Mouse (Mus musculus) liver, adult 2 months (tissue): Measurements from ENCODE around the gene Lhfpl3. TPM values are rescaled to one million over a fixed set of nuclear protein-coding genes. Genes with fewer than 3 reads are reported as not detected.

Experiments
- DNase-seq: peaks from one replicate; pipeline ENCODE4 v3.0.0-alpha.2; 2011; ENCODE audit warnings: low read depth, low spot score; ENCODE audit errors: extremely low read depth
- H3K27ac ChIP-seq: fragments of 200-500 bp; replicated peaks from 2 replicates; pipeline ENCODE4 v1.5.1; 2012; ENCODE audit warnings: low read depth, mild to moderate bottlenecking, control low read depth, inconsistent platforms, low read length; ENCODE audit not compliant: insufficient read depth
- H3K27me3 ChIP-seq: fragments of 200-500 bp; 2 replicates; pipeline ENCODE4 v1.6.1; 2012; ENCODE audit warnings: mild to moderate bottlenecking, moderate library complexity, low read length, inconsistent platforms; ENCODE audit not compliant: control insufficient read depth, insufficient read depth
- H3K36me3 ChIP-seq: fragments of 200-500 bp; 2 replicates; pipeline ENCODE4 v1.6.1; 2012; ENCODE audit warnings: low read length, inconsistent platforms; ENCODE audit not compliant: control insufficient read depth, insufficient read depth
- H3K4me1 ChIP-seq: fragments of 200-500 bp; 2 replicates; pipeline ENCODE4 v1.6.1; 2011; ENCODE audit warnings: low read length; ENCODE audit not compliant: control insufficient read depth, insufficient read depth
- H3K4me3 ChIP-seq: fragments of 200-500 bp; 2 replicates; pipeline ENCODE4 v1.5.1; 2011; ENCODE audit warnings: low read depth, mild to moderate bottlenecking, control low read depth, low read length, moderate library complexity; ENCODE audit not compliant: insufficient read depth
- H3K79me2 ChIP-seq: fragments of 200-500 bp; 2 replicates; pipeline ENCODE4 v1.6.1; 2012; ENCODE audit warnings: inconsistent platforms, mild to moderate bottlenecking, low read length, moderate library complexity; ENCODE audit not compliant: control insufficient read depth, insufficient read depth
- H3K9ac ChIP-seq: fragments of 200-500 bp; 2 replicates; pipeline ENCODE4 v1.6.1; 2012; ENCODE audit warnings: low read depth, mild to moderate bottlenecking, control low read depth, inconsistent platforms, low read length
- CTCF ChIP-seq: fragments of 200-500 bp; IDR thresholded peaks from 2 replicates; pipeline ENCODE4 v1.5.1; 2011; ENCODE audit warnings: low read depth, low read length, control low read depth
- POLR2A ChIP-seq: fragments of 200-500 bp; IDR thresholded peaks from 2 replicates; pipeline ENCODE4 v1.6.1; 2011; ENCODE audit warnings: low read length, control low read depth; ENCODE audit not compliant: insufficient read depth; ENCODE audit errors: extremely low read depth
- WGBS: fragments of 180-500 bp; shearing (Covaris S2); methylation state at CpG from one replicate; pipeline ENCODE4 v1.1.7; 2018; 5-methylcytosine and 5-hydroxymethylcytosine counted together
- polyA plus RNA-seq: library from polyadenylated mRNA; depleted of rRNA; stranded (reverse); fragments of >200 nt; gene quantifications from 2 replicates; pipeline ENCODE4 v1.2.3, GENCODE M21; 2012
- total RNA-seq: library from RNA; depleted of rRNA; stranded (reverse); fragments of >200 nt; gene quantifications from 2 replicates; pipeline ENCODE4 v1.2.3, GENCODE M21; 2014

The Lhfpl3 gene
- total and polyA plus RNA-seq, 2 experiments, result 0.02 TPM; not detected in 1

DNA sequence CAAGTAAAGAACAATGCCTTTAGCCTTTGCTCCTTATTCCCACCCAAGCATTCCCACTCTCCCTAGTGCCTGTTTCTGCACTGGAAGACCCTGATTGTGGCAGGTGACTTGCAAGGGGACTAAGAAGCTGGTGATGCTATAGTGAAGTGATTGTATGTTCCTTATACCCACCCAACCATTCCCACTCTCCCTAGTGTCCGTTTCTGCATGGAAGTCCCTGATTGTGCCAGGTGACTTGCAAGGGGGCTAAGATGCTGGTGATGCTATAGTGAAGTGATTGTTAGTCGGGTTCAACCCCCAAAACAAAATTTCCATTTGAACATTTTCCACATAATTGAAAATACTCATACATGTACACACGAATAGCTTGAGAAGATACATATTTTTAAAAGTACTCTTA is 151.4 kb downstream of the Lhfpl3 start:
- Histone ChIP-seq H3K27ac (no peak overlapping the region), H3K27me3 (no peaks in the 10 kb centered on the region), H3K79me2 (no peaks in the 10 kb centered on the region), H3K9ac (no peak overlapping the region), H3K36me3 (no peaks in the 10 kb centered on the region), H3K4me3 (no peak overlapping the region), H3K4me1 (no peaks in the 10 kb centered on the region)
- no peak for TF ChIP-seq CTCF
- DNase-seq, result no peak
- WGBS, result 63% methylated on average over 3 of the region's 3 CpGs

DNA sequence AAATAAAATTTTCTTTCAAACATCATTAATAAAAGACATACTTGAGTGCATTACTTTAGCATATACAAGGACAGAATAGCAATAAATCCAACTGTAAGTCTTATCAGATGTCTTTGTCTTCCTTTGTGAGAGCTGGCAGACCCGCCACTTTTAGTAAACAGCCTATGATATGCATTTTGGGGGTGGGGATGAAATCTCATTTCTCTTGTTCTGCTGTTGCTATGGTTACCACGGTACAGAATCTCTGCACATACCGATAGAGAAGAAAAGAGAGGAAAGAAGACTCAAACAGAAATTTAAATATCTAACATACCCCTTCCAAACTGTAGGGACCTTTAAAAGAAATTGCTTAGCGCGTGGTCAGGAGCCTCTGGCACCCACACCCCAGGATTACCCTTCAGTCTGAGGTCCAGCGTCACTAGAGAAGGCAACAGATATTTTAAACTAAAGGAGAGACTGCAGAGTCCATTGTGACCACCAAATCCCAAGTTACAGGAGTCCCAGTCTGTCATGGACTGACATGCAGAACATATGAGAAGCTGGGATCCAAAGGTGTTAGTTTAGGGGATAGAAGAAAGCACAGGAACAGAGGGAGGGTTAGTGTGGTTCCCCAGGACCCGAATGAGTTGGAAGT is 151.9 kb downstream of the Lhfpl3 start:
- WGBS, result 74% methylated on average over 7 of the region's 7 CpGs
- no peak for TF ChIP-seq CTCF
- no peak for TF ChIP-seq POLR2A
- no peak overlapping the region for H3K9ac ChIP-seq

GRCm38 (mm10) chr5:22898593-22898992 is 152.7 kb downstream of the Lhfpl3 start:
- no peaks in the 10 kb centered on the region for H3K79me2 ChIP-seq
- TF ChIP-seq POLR2A (no peak), CTCF (no peak)
- DNase-seq, result no peak
- no peaks in the 10 kb centered on the region; the same call in 1 of the 2 replicates for H3K27me3 ChIP-seq
- H3K27ac ChIP-seq, result no peak overlapping the region
- H3K9ac ChIP-seq, result no peak overlapping the region
- H3K36me3 ChIP-seq, result no peaks in the 10 kb centered on the region
- H3K4me3 ChIP-seq, result no peak overlapping the region
- H3K4me1 ChIP-seq, result no peaks in the 10 kb centered on the region
- 58% methylated on average over 2 of the region's 2 CpGs for WGBS

More for the DNA sequence above, 151.9 kb downstream of the Lhfpl3 start:
- no peaks in the 10 kb centered on the region for H3K4me1 ChIP-seq
- no peak overlapping the region for H3K4me3 ChIP-seq
- H3K79me2 ChIP-seq, result no peaks in the 10 kb centered on the region
- DNase-seq, result no peak
- H3K27ac ChIP-seq, result no peak overlapping the region
- no peaks in the 10 kb centered on the region for H3K27me3 ChIP-seq
- H3K36me3 ChIP-seq, result no peaks in the 10 kb centered on the region

GRCm38 (mm10) chr5:22899913-22900312 is 154.1 kb downstream of the Lhfpl3 start:
- Histone ChIP-seq H3K27me3 (no peaks in the 10 kb centered on the region; the same call in 1 of the 2 replicates), H3K27ac (no peak overlapping the region), H3K4me1 (no peaks in the 10 kb centered on the region), H3K4me3 (no peak overlapping the region), H3K9ac (no peak overlapping the region), H3K79me2 (no peaks in the 10 kb centered on the region), H3K36me3 (no peaks in the 10 kb centered on the region)
- TF ChIP-seq CTCF, result no peak
- TF ChIP-seq POLR2A, result no peak
- no peak for DNase-seq

GRCm38 (mm10) chr5:22917197-22917596 is 171.3 kb downstream of the Lhfpl3 start:
- Histone ChIP-seq H3K4me3 (no peak overlapping the region), H3K27ac (no peak overlapping the region), H3K79me2 (no peaks in the 10 kb centered on the region), H3K9ac (no peak overlapping the region), H3K4me1 (no peaks in the 10 kb centered on the region), H3K27me3 (no peaks in the 10 kb centered on the region), H3K36me3 (no peaks in the 10 kb centered on the region)
- no peak for TF ChIP-seq POLR2A
- no peak for TF ChIP-seq CTCF
- WGBS, result 76% methylated on average over 1 of the region's 1 CpGs
- peak; percentile 32 for DNase-seq

GRCm38 (mm10) chr5:22926171-22926570 is 180.3 kb downstream of the Lhfpl3 start:
- TF ChIP-seq CTCF (no peak), POLR2A (no peak)
- H3K27me3 ChIP-seq, result no peaks in the 10 kb centered on the region
- no peak for DNase-seq

More at GRCm38 (mm10) chr5:22926171-22926570, 180.3 kb downstream of the Lhfpl3 start:
- Histone ChIP-seq H3K4me3 (no peak overlapping the region), H3K27ac (no peak overlapping the region), H3K79me2 (no peaks in the 10 kb centered on the region), H3K36me3 (no peaks in the 10 kb centered on the region), H3K9ac (no peak overlapping the region), H3K4me1 (no peaks in the 10 kb centered on the region)
